Mouse (Mus musculus) heart, postnatal 0 days (tissue): ENCODE results near the gene Alg3. TPM values are rescaled to one million over a fixed set of nuclear protein-coding genes. Genes with fewer than 3 reads are reported as not detected.

ENCODE experiments used
- ATAC-seq: fragments of 200-750 bp; cut with Nextera tagmentation; 2 replicates; pipeline ENCODE4 v1.8.0; 2017; ENCODE audit warnings: low read depth, moderate number of reproducible peaks, moderate library complexity; ENCODE audit not compliant: insufficient read depth
- DNase-seq: peaks from one replicate; pipeline ENCODE4 v3.0.0-alpha.2; 2016; ENCODE audit warnings: low spot score
- H3K27ac ChIP-seq: fragments of 300-500 bp; sonication (generic); 2 replicates; pipeline ENCODE4 v1.5.1; 2014; ENCODE audit warnings: low read depth, mild to moderate bottlenecking
- H3K27me3 ChIP-seq: fragments of 300-500 bp; sonication (generic); 2 replicates; pipeline ENCODE4 v1.6.1; 2014; ENCODE audit warnings: low read length, mixed read lengths; ENCODE audit not compliant: control insufficient read depth, insufficient read depth
- H3K36me3 ChIP-seq: fragments of 300-500 bp; sonication (generic); replicated peaks from 2 replicates; pipeline ENCODE4 v1.6.1; 2014; ENCODE audit warnings: low read length, mixed read lengths; ENCODE audit not compliant: control insufficient read depth, insufficient read depth
- H3K4me1 ChIP-seq: fragments of 300-500 bp; sonication (generic); 2 replicates; pipeline ENCODE4 v1.6.1; 2014; ENCODE audit warnings: antibody characterized with exemption; ENCODE audit not compliant: control insufficient read depth, insufficient read depth
- H3K4me2 ChIP-seq: fragments of 300-500 bp; sonication (generic); 2 replicates; pipeline ENCODE4 v1.6.1; 2014; ENCODE audit warnings: low read depth, mild to moderate bottlenecking, low read length, moderate library complexity
- H3K4me3 ChIP-seq: fragments of 300-500 bp; sonication (generic); 2 replicates; pipeline ENCODE4 v1.5.1; 2014; ENCODE audit warnings: low read depth, low read length
- H3K9ac ChIP-seq: fragments of 300-500 bp; sonication (generic); replicated peaks from 2 replicates; pipeline ENCODE4 v1.6.1; 2014; ENCODE audit warnings: low read depth, low read length, mixed read lengths
- H3K9me3 ChIP-seq: fragments of 300-500 bp; sonication (generic); replicated peaks from 2 replicates; pipeline ENCODE4 v1.6.1; 2016; ENCODE audit warnings: low read length; ENCODE audit not compliant: control insufficient read depth
- CTCF ChIP-seq: IDR thresholded peaks from 2 replicates; pipeline ENCODE4 v1.5.1; 2016; ENCODE audit warnings: antibody characterized with exemption, control low read depth, low read depth
- EP300 ChIP-seq: IDR thresholded peaks from 2 replicates; pipeline ENCODE4 v1.6.1; 2016; ENCODE audit warnings: antibody characterized with exemption, low read depth
- WGBS: fragments of 180-500 bp; shearing (Covaris S2); extraction: QIAGEN DNeasy Blood & Tissue Kit; methylation state at CpG from one replicate; pipeline ENCODE4 v1.1.7; 2014; 5-methylcytosine and 5-hydroxymethylcytosine counted together
- microRNA counts: library from miRNA; unstranded; fragments of <30 nt; microRNA quantifications from one replicate; lab custom pipeline; 2015
- microRNA-seq: library from miRNA; unstranded; fragments of <30 nt; microRNA quantifications from one replicate; pipeline ENCODE4, GENCODE M21; 2016
- polyA plus RNA-seq: library from polyadenylated mRNA; unstranded; fragments of >200 nt; fragmentation: Nextera tagmentation; extraction: Ambion mirVana; gene quantifications from 2 replicates; pipeline ENCODE4 v1.2.1, GENCODE M21; 2015
- total RNA-seq: library from RNA; depleted of rRNA; stranded (reverse); fragments of >200 nt; gene quantifications from 2 replicates; pipeline ENCODE4 v1.2.3, GENCODE M21; 2014; ENCODE audit warnings: low replicate concordance; rRNA removed

The Alg3 gene
- total and polyA plus RNA-seq, 2 experiments from 2014 or later = 20.2 to 21.6 TPM

DNA sequence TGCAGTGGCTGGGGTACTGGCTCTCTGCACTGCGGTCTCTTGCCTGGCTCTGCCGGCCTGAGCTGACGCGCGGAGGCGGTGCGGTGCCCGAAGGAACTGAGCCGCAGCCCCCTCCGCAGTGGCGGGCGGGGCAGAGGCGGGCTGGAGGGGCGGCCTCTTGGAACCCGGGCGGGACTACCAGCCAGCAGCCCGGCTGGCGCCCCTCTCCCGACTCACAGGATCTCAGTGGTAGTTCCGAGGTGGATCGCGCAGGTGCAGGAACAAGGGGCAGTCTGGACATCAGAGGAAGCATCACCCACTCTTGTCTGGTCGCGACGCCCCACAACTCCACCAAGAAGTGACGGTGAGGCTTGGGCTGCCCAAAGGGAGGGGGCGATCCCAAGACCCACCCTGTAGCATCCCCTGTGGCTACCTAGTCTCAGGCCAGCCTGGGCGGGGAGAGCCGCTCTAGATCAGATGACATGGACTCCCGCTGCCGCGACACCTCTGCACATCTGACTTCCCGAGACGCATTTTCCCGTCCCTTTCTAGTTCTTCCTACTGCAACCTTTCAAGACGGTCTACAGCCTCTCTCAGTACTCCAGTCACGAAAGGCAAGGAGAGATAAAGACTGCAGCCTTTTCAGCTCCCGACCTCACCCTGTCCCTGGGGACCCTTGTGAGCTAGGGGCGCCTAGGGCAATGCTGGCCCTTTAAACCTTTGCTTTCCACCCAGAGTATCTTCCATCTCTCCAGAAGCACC lies 21.4 kb downstream of the Alg3 start:
- H3K9ac ChIP-seq = 0 out of 2 replicates have a peak overlapping the region, but pooled peaks have one; percentile 7

GRCm38 (mm10) chr16:20589366-20589938 lies 22.1 kb downstream of the Alg3 start, which contains the start of gene Vwa5b2:
TSS of gene Vwa5b2 (plus strand) at chr16:20589471.
- ATAC-seq = no peak
- 1% methylated on average over 24 of the region's 24 CpGs for WGBS

More for the DNA sequence above, 21.4 kb downstream of the Alg3 start:
- Histone ChIP-seq H3K27me3 (peaks cover 58% of the 10 kb centered on the region), H3K4me2 (peak overlapping the region; percentile 75), H3K4me3 (peak overlapping the region; percentile 52), H3K4me1 (peaks cover 11% of the 10 kb centered on the region; the same call in 1 of the 2 replicates), H3K27ac (no peak overlapping the region), H3K9me3 (no peaks in the 10 kb centered on the region), H3K36me3 (no peaks in the 10 kb centered on the region)
- ATAC-seq (no peak), DNase-seq (no peak)
- WGBS = under 1% methylated on average over 39 of the region's 39 CpGs
- TF ChIP-seq CTCF (no peak), EP300 (no peak)

GRCm38 (mm10) chr16:20565075-20565474 lies 46.5 kb downstream of the Alg3 start:
- H3K4me1 ChIP-seq = no peaks in the 10 kb centered on the region
- H3K4me3 ChIP-seq = no peak overlapping the region
- no peak overlapping the region for H3K9ac ChIP-seq
- no peak overlapping the region for H3K4me2 ChIP-seq
- no peak for ATAC-seq
- H3K9me3 ChIP-seq = no peaks in the 10 kb centered on the region
- H3K27me3 ChIP-seq = no peaks in the 10 kb centered on the region
- 67% methylated on average over 1 of the region's 1 CpGs for WGBS
- no peak for DNase-seq
- TF ChIP-seq CTCF (no peak), EP300 (no peak)
- H3K36me3 ChIP-seq = peaks cover 33% of the 10 kb centered on the region
- H3K27ac ChIP-seq = no peak overlapping the region

More at GRCm38 (mm10) chr16:20589366-20589938, 22.1 kb downstream of the Alg3 start, which contains the start of gene Vwa5b2:
- Histone ChIP-seq H3K27ac (no peak within 1 kb of the TSS), H3K4me2 (peak within 1 kb of the TSS; percentile 75), H3K27me3 (peaks cover 56% of the 10 kb centered on the region), H3K9ac (0 out of 2 replicates have a peak within 1 kb of the TSS, but pooled peaks have one; percentile 7), H3K36me3 (no peaks in the 10 kb centered on the region), H3K9me3 (no peaks in the 10 kb centered on the region), H3K4me3 (peak within 1 kb of the TSS; percentile 52), H3K4me1 (peaks cover 11% of the 10 kb centered on the region; the same call in 1 of the 2 replicates)
- DNase-seq = no peak
- TF ChIP-seq CTCF = no peak
- no peak for TF ChIP-seq EP300

GRCm38 (mm10) chr16:20557381-20557780 lies 54.2 kb downstream of the Alg3 start:
- TF ChIP-seq CTCF = no peak
- TF ChIP-seq EP300 = no peak
- no peaks in the 10 kb centered on the region for H3K27me3 ChIP-seq
- no peak overlapping the region for H3K4me2 ChIP-seq
- ATAC-seq (no peak), DNase-seq (no peak)
- H3K9ac ChIP-seq = no peak overlapping the region
- no peak overlapping the region for H3K27ac ChIP-seq
- no peaks in the 10 kb centered on the region for H3K4me1 ChIP-seq
- no peak overlapping the region for H3K4me3 ChIP-seq
- peaks cover 95% of the 10 kb centered on the region for H3K36me3 ChIP-seq
- WGBS = 71% methylated on average over 7 of the region's 7 CpGs
- H3K9me3 ChIP-seq = no peaks in the 10 kb centered on the region

MicroRNA genes within 50 kb of the gene (microRNA counts, 519-probe panel; counts per million panel counts)
- microRNA mmu-miR-1224 (lab: Ali Mortazavi, UCI) = 398 counts per million, percentile 4 among the panel's probes with 10 or more counts

Small RNA genes within 50 kb of the gene (microRNA-seq; reads per million reads assigned to microRNA genes)
- gene Mir1224 = not detected

Other genes with a start within 250 kb of the Alg3 start
- gene Abcc5, start 185.3 kb downstream of the Alg3 start, total RNA-seq = 60.7 and 64.3 TPM in 2 replicates
- gene Abcc5, start 185.3 kb downstream of the Alg3 start, polyA plus RNA-seq = 26.0 and 29.9 TPM in 2 replicates
- 67.6 and 86.3 TPM in 2 replicates for gene Eif2b5, start 112.9 kb downstream of the Alg3 start, total RNA-seq
- gene Eif2b5, start 112.9 kb downstream of the Alg3 start, polyA plus RNA-seq = 60.0 and 60.2 TPM in 2 replicates
- 30.1 and 36.9 TPM in 2 replicates for gene Dvl3, start 94.8 kb downstream of the Alg3 start, total RNA-seq
- 10.0 and 11.4 TPM in 2 replicates for gene Dvl3, start 94.8 kb downstream of the Alg3 start, polyA plus RNA-seq
- gene Ap2m1, start 76.3 kb downstream of the Alg3 start, total RNA-seq = 327 and 429 TPM in 2 replicates
- 363 and 375 TPM in 2 replicates for gene Ap2m1, start 76.3 kb downstream of the Alg3 start, polyA plus RNA-seq
- 47.1 and 76.5 TPM in 2 replicates for gene Abcf3, start 63.2 kb downstream of the Alg3 start, total RNA-seq
- 42.2 and 44.3 TPM in 2 replicates for gene Abcf3, start 63.2 kb downstream of the Alg3 start, polyA plus RNA-seq
- 0.46 TPM in 1 of 2 replicates, not detected in the other for gene Vwa5b2, start 22.3 kb downstream of the Alg3 start, total RNA-seq
- gene Vwa5b2, start 22.3 kb downstream of the Alg3 start, polyA plus RNA-seq = 0.04 TPM in 1 of 2 replicates, not detected in the other
- 9.5 and 18.9 TPM in 2 replicates for gene Eef1akmt4, start 142 bp downstream of the Alg3 start, total RNA-seq
- 11.2 and 12.6 TPM in 2 replicates for gene Eef1akmt4, start 142 bp downstream of the Alg3 start, polyA plus RNA-seq
- not detected in 2 replicates for gene Gm49333, start 125 bp downstream of the Alg3 start, total RNA-seq
- not detected in 2 replicates for gene Gm49333, start 125 bp downstream of the Alg3 start, polyA plus RNA-seq
- 0.31 and 1.5 TPM in 2 replicates for gene Camk2n2, start 9.6 kb upstream of the Alg3 start, total RNA-seq
- gene Camk2n2, start 9.6 kb upstream of the Alg3 start, polyA plus RNA-seq = 0.34 and 0.49 TPM in 2 replicates
- gene Ece2, start 18.1 kb upstream of the Alg3 start, total RNA-seq = 0.43 and 1.5 TPM in 2 replicates
- 0.21 and 0.26 TPM in 2 replicates for gene Ece2, start 18.1 kb upstream of the Alg3 start, polyA plus RNA-seq
- 156 and 158 TPM in 2 replicates for gene Psmd2, start 39.9 kb upstream of the Alg3 start, total RNA-seq
- 198 and 206 TPM in 2 replicates for gene Psmd2, start 39.9 kb upstream of the Alg3 start, polyA plus RNA-seq
- gene Eif4g1, start 56.6 kb upstream of the Alg3 start, total RNA-seq = 296 and 335 TPM in 2 replicates
- 69.5 and 74.6 TPM in 2 replicates for gene Eif4g1, start 56.6 kb upstream of the Alg3 start, polyA plus RNA-seq
- 24.8 and 25.5 TPM in 2 replicates for gene Fam131a, start 81.5 kb upstream of the Alg3 start, total RNA-seq
- gene Fam131a, start 81.5 kb upstream of the Alg3 start, polyA plus RNA-seq = 8.7 and 8.8 TPM in 2 replicates
- 8.6 and 27.9 TPM in 2 replicates for gene Polr2h, start 105.9 kb upstream of the Alg3 start, total RNA-seq
- gene Polr2h, start 105.9 kb upstream of the Alg3 start, polyA plus RNA-seq = 33.7 and 35.7 TPM in 2 replicates
- gene Clcn2, start 106.0 kb upstream of the Alg3 start, total RNA-seq = 4.6 and 16.9 TPM in 2 replicates
- 1.4 and 1.9 TPM in 2 replicates for gene Clcn2, start 106.0 kb upstream of the Alg3 start, polyA plus RNA-seq
- 9.7 and 13.9 TPM in 2 replicates for gene Chrd, start 121.4 kb upstream of the Alg3 start, total RNA-seq
- gene Chrd, start 121.4 kb upstream of the Alg3 start, polyA plus RNA-seq = 0.43 and 0.49 TPM in 2 replicates
- 0.46 TPM in 1 of 2 replicates, not detected in the other for gene Thpo, start 122.8 kb upstream of the Alg3 start, total RNA-seq
- 0.12 and 0.14 TPM in 2 replicates for gene Thpo, start 122.8 kb upstream of the Alg3 start, polyA plus RNA-seq